Mouse (Mus musculus): ENCODE measurements at regions not wholly inside any gene's neighbourhood (a gene's known extent, or its start where the extent isn't known, plus 50 kb on each side); places are given as distances from the start of the nearest gene placed in this dataset.

DNA sequence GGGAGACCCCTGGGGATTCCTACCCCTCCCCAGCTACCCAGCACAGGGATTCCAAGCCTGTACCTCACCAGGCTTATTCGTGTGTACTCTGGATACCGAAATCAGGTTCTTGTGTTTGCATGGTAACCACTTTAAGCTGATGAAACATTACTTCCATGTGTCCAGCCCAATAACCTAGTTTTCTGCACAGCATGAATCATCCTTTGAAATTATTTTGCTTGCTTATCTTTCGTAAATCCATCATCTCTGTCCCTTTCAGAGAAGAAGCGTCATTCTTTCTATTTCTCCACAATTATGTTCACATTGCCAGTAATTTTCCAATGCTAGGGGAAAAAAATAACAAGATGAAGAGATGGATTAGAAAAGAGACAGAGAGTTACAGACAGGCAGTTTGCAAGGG lies 332.8 kb upstream of the Nmur2 start:
- Histone ChIP-seq H3K9me3 (replicated peaks; ENCODE audit: control insufficient read depth, insufficient read depth, low read length, poor library complexity, severe bottlenecking) (no peaks in the 10 kb centered on the region), H3K4me1 (ENCODE audit: control insufficient read depth, insufficient read depth, low read length) (no peaks in the 10 kb centered on the region), H3K27ac (ENCODE audit: insufficient read depth, low read length) (no peak overlapping the region), H3K4me3 (ENCODE audit: low read depth, low read length) (no peak overlapping the region), H3K9ac (ENCODE audit: low read depth, poor library complexity, severe bottlenecking) (no peak overlapping the region), H3K27me3 (ENCODE audit: control insufficient read depth, insufficient read depth, low read length, poor library complexity, severe bottlenecking) (no peaks in the 10 kb centered on the region), H3K36me3 (ENCODE audit: control insufficient read depth, insufficient read depth, low read length, poor library complexity, severe bottlenecking) (no peaks in the 10 kb centered on the region)
- TF ChIP-seq CTCF (IDR thresholded peaks at IDR 0.05; ENCODE audit: low read depth, low read length), result no peak
- TF ChIP-seq POLR2A (IDR thresholded peaks at IDR 0.05; ENCODE audit: insufficient read depth, low read length), result no peak
- no peak for TF ChIP-seq EP300 (IDR thresholded peaks at IDR 0.05; ENCODE audit: insufficient read depth, low read depth, low read length)

DNA sequence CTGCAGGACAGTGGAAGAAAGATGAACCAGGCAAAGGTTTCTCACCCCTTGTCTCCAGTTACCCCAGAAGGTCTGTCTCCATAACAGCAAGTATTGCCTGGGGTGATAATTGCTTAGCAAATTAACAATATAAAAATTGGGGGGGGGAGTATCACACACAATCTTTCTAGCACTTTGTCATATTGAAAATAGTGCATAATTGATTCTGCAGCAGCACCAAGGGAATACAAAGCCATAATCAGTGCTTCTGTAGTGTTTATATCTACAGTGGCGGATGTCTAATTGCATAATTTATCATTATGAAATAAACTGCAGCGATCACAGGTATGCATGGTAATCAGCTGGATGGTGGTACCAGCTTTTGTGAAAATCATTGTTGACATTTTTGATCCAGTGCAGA lies 316.9 kb upstream of the Nmur2 start:
- Histone ChIP-seq H3K4me3 (ENCODE audit: low read depth, low read length) (no peak overlapping the region), H3K4me1 (ENCODE audit: control insufficient read depth, insufficient read depth, low read length) (no peaks in the 10 kb centered on the region), H3K27me3 (ENCODE audit: control insufficient read depth, insufficient read depth, low read length, poor library complexity, severe bottlenecking) (no peaks in the 10 kb centered on the region), H3K9me3 (replicated peaks; ENCODE audit: control insufficient read depth, insufficient read depth, low read length, poor library complexity, severe bottlenecking) (no peaks in the 10 kb centered on the region), H3K27ac (ENCODE audit: insufficient read depth, low read length) (no peak overlapping the region), H3K36me3 (ENCODE audit: control insufficient read depth, insufficient read depth, low read length, poor library complexity, severe bottlenecking) (no peaks in the 10 kb centered on the region), H3K9ac (ENCODE audit: low read depth, poor library complexity, severe bottlenecking) (no peak overlapping the region)
- TF ChIP-seq POLR2A (IDR thresholded peaks at IDR 0.05; ENCODE audit: insufficient read depth, low read length), result no peak

DNA sequence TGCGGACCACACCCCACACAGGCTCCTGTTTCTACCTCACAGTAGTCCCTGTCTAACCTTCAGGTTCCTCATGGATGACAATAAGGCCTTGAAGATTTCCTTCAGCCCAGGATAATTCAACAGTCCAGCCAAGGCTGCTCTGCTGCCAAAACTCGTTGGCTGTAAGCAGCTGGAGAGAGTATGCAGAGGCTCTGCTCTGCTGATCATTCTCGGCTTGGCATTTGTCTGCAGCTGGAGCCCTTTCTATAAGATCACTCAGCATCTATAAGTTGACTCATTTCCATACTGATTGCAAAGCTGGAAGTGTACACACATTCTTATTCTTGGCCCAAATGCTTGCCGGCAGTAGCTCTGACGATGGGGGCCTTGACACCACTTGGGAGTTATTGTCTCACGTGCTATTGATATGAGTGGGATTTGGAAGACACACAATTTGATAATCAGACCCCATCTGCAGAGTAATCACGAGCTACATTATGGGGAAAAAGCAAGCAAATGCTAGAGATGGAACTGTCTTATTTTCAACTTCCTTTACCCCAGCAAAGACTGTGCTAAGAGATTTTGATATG lies 311.1 kb upstream of the Nmur2 start:
- Histone ChIP-seq H3K27me3 (ENCODE audit: control insufficient read depth, insufficient read depth, low read length, poor library complexity, severe bottlenecking) (no peaks in the 10 kb centered on the region), H3K9me3 (replicated peaks; ENCODE audit: control insufficient read depth, insufficient read depth, low read length, poor library complexity, severe bottlenecking) (no peaks in the 10 kb centered on the region), H3K9ac (ENCODE audit: low read depth, poor library complexity, severe bottlenecking) (no peak overlapping the region), H3K36me3 (ENCODE audit: control insufficient read depth, insufficient read depth, low read length, poor library complexity, severe bottlenecking) (no peaks in the 10 kb centered on the region), H3K27ac (ENCODE audit: insufficient read depth, low read length) (no peak overlapping the region), H3K4me3 (ENCODE audit: low read depth, low read length) (no peak overlapping the region), H3K4me1 (ENCODE audit: control insufficient read depth, insufficient read depth, low read length) (no peaks in the 10 kb centered on the region)
- TF ChIP-seq CTCF (IDR thresholded peaks at IDR 0.05; ENCODE audit: low read depth, low read length) (no peak), EP300 (IDR thresholded peaks at IDR 0.05; ENCODE audit: insufficient read depth, low read depth, low read length) (no peak), POLR2A (IDR thresholded peaks at IDR 0.05; ENCODE audit: insufficient read depth, low read length) (no peak)

DNA sequence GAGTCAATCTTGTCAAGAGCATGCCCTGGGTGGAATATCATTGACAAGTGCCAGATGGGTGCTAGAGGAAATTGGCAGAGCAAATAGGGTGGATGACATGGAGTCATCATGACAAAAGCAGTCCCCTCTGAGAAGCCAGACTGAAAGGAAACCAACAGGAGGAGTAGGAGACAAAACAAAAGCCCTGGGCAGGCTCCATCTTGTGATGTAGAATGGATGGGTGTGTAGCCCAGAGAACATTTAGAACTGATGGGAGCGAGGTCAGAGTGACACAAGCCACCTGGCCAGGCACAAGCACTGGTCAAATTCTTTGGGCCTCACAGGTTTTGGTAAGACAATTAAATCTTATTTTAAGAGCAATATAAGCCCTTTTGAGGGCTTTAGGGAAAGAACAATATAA lies 310.4 kb upstream of the Nmur2 start:
- H3K9ac ChIP-seq (ENCODE audit: low read depth, poor library complexity, severe bottlenecking), result no peak overlapping the region
- no peaks in the 10 kb centered on the region for H3K9me3 ChIP-seq (replicated peaks; ENCODE audit: control insufficient read depth, insufficient read depth, low read length, poor library complexity, severe bottlenecking)
- no peaks in the 10 kb centered on the region for H3K4me1 ChIP-seq (ENCODE audit: control insufficient read depth, insufficient read depth, low read length)
- H3K4me3 ChIP-seq (ENCODE audit: low read depth, low read length), result no peak overlapping the region
- H3K27ac ChIP-seq (ENCODE audit: insufficient read depth, low read length), result no peak overlapping the region
- no peak for TF ChIP-seq CTCF (IDR thresholded peaks at IDR 0.05; ENCODE audit: low read depth, low read length)
- no peak for TF ChIP-seq EP300 (IDR thresholded peaks at IDR 0.05; ENCODE audit: insufficient read depth, low read depth, low read length)
- TF ChIP-seq POLR2A (IDR thresholded peaks at IDR 0.05; ENCODE audit: insufficient read depth, low read length), result no peak
- no peaks in the 10 kb centered on the region for H3K27me3 ChIP-seq (ENCODE audit: control insufficient read depth, insufficient read depth, low read length, poor library complexity, severe bottlenecking)
- no peaks in the 10 kb centered on the region for H3K36me3 ChIP-seq (ENCODE audit: control insufficient read depth, insufficient read depth, low read length, poor library complexity, severe bottlenecking)

DNA sequence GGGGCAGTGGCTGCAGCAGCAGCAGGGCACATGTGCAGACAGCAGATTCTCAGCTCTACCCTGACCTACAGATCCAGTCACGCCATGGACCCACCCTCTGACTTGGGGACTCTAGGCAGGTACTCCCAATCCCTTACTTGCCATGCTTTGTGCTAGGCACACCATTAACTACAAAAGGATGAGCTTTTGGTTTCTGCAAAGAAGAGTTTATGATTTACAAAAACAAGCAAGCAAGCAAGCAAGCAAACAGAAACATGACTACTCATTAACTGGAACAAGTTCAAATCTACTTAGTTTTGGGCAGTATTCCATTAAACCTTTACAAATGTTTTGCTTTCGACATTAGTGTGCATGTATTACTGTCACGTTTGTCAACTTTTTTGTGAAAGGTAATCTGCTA lies 309.0 kb upstream of the Nmur2 start:
- Histone ChIP-seq H3K27me3 (ENCODE audit: control insufficient read depth, insufficient read depth, low read length, poor library complexity, severe bottlenecking) (no peaks in the 10 kb centered on the region), H3K4me1 (ENCODE audit: control insufficient read depth, insufficient read depth, low read length) (no peaks in the 10 kb centered on the region), H3K9ac (ENCODE audit: low read depth, poor library complexity, severe bottlenecking) (no peak overlapping the region), H3K9me3 (replicated peaks; ENCODE audit: control insufficient read depth, insufficient read depth, low read length, poor library complexity, severe bottlenecking) (no peaks in the 10 kb centered on the region), H3K27ac (ENCODE audit: insufficient read depth, low read length) (no peak overlapping the region), H3K4me3 (ENCODE audit: low read depth, low read length) (no peak overlapping the region), H3K36me3 (ENCODE audit: control insufficient read depth, insufficient read depth, low read length, poor library complexity, severe bottlenecking) (no peaks in the 10 kb centered on the region)
- no peak for TF ChIP-seq EP300 (IDR thresholded peaks at IDR 0.05; ENCODE audit: insufficient read depth, low read depth, low read length)

DNA sequence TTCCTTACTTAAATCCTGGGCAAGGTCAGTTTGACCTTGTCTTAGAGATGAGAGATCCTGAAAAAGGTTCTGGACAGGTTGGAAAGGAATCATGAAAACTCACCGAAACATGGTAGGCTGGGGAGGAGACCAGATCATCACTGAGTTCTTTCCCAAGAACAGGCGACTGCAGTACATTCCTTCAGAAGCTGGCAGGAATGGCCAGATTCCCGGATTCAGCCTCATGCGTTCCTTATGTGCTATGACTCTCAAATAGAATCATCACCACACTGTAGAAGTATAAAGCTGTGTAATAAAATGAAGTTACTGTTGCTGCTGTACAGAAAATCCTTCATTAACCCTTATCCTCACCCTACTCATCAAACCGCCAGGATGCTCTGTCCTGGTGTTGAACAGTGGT lies 307.6 kb upstream of the Nmur2 start:
- no peaks in the 10 kb centered on the region for H3K27me3 ChIP-seq (ENCODE audit: control insufficient read depth, insufficient read depth, low read length, poor library complexity, severe bottlenecking)
- H3K36me3 ChIP-seq (ENCODE audit: control insufficient read depth, insufficient read depth, low read length, poor library complexity, severe bottlenecking), result no peaks in the 10 kb centered on the region
- H3K4me3 ChIP-seq (ENCODE audit: low read depth, low read length), result no peak overlapping the region
- H3K4me1 ChIP-seq (ENCODE audit: control insufficient read depth, insufficient read depth, low read length), result no peaks in the 10 kb centered on the region
- no peak overlapping the region for H3K27ac ChIP-seq (ENCODE audit: insufficient read depth, low read length)
- TF ChIP-seq CTCF (IDR thresholded peaks at IDR 0.05; ENCODE audit: low read depth, low read length), result no peak
- no peak for TF ChIP-seq EP300 (IDR thresholded peaks at IDR 0.05; ENCODE audit: insufficient read depth, low read depth, low read length)
- TF ChIP-seq POLR2A (IDR thresholded peaks at IDR 0.05; ENCODE audit: insufficient read depth, low read length), result no peak
- H3K9ac ChIP-seq (ENCODE audit: low read depth, poor library complexity, severe bottlenecking), result no peak overlapping the region
- no peaks in the 10 kb centered on the region for H3K9me3 ChIP-seq (replicated peaks; ENCODE audit: control insufficient read depth, insufficient read depth, low read length, poor library complexity, severe bottlenecking)

All from ES-Bruce4 (cell line).